Mouse (Mus musculus): ENCODE measurements at regions not wholly inside any gene's neighbourhood (a gene's known extent, or its start where the extent isn't known, plus 50 kb on each side); places are given as distances from the start of the nearest gene placed in this dataset.

DNA sequence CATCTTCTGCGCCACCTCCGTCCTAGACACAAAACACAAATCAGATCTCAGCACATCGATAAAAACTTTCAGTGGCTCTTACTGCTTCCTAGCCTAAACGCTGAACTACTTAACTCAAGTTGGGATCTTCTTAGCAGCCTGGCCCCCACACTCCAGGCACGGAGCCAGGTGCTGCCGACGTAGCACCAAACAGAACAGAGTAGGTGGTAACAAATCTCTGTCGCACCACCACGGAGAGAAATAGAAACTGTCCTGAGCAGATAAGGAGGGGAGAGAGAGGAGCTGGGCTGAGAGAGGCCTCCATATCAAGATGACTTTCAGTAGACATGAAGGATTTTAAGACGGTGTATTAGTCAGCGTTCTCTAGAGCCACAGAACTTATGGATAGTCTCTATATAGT, 360.1 kb upstream of the Trpc7 start:
- no peak overlapping the region for H3K27ac ChIP-seq (ENCODE audit: insufficient read depth, low read depth)
- no peak overlapping the region for H3K4me3 ChIP-seq (replicated peaks in 1 of 3; ENCODE audit: low read depth in 2 of 3, low read length in 2 of 3, poor library complexity in 1 of 3)
- H3K4me1 ChIP-seq (ENCODE audit: control insufficient read depth in 1 of 2, insufficient read depth in 2 of 2) = no peaks in the 10 kb centered on the region
- no peak for DNase-seq (ENCODE audit: extremely low read depth)
- H3K79me2 ChIP-seq (replicated peaks; ENCODE audit: control insufficient read depth, extremely low read depth, insufficient read depth, poor library complexity, severe bottlenecking) = no peaks in the 10 kb centered on the region
- peaks cover 85% of the 10 kb centered on the region for H3K9me3 ChIP-seq (replicated peaks; ENCODE audit: low read length)
- in situ Hi-C loops (cut with MboI; ENCODE audit: low pct_ligation_motif_present, low pct_unique_long_range_greater_than_20kb, low sequenced_read_pairs) = loop anchor here (25.0 kb wide), 1 partner anchor 444 kb away; no protein-coding TSS in a partner anchor
- no peak overlapping the region for H3K9ac ChIP-seq (ENCODE audit: insufficient read depth, low read depth)
- dilution Hi-C loops (cut with MboI; ENCODE audit: extremely low pct_ligation_motif_present, extremely low pct_unique_long_range_greater_than_20kb, low sequenced_read_pairs) = no loop called here
- no peaks in the 10 kb centered on the region for H3K27me3 ChIP-seq (replicated peaks)
- no peak for TF ChIP-seq MAX (IDR thresholded peaks at IDR 0.05; ENCODE audit: low read length)
- no peak for TF ChIP-seq MXI1 (IDR thresholded peaks at IDR 0.05; ENCODE audit: low read depth, low read length)
- TF ChIP-seq RCOR1 (conservative IDR thresholded peaks at IDR 0.05; ENCODE audit: low read depth, low read length) = no peak
- no peak for TF ChIP-seq MYC (IDR thresholded peaks at IDR 0.05; ENCODE audit: low read depth, low read length)
- TF ChIP-seq E2F4 (IDR thresholded peaks at IDR 0.05; ENCODE audit: insufficient replicate concordance, low read depth, low read length) = no peak
- TF ChIP-seq MAZ (IDR thresholded peaks at IDR 0.05; ENCODE audit: low read depth, low read length) = no peak
- H3K36me3 ChIP-seq (replicated peaks in 1 of 2; ENCODE audit: control insufficient read depth in 1 of 2, insufficient read depth in 1 of 2, low read length in 1 of 2) = no peaks in the 10 kb centered on the region
- no peak overlapping the region for H3K4me2 ChIP-seq (ENCODE audit: insufficient read depth, low read depth, poor library complexity, severe bottlenecking)

DNA sequence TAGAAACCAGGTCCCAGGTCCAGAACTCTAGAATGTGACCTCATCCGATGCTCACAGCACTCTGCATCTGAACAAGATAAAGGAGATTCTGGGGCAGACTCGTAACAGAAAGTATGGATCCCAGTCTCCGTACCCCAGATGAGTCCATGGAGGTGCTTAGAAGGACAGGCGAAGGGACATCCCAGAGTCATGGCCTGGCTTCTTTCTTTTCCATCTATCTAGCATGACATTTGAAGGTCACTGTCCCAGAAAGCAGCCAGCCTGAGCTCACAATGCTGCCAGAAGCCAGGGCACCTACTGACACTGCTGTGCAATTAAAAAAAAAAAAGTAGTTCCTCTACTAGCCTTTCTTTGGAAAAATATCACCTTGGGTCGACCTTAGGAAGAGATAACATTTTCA, 354.1 kb upstream of the Trpc7 start:
- Histone ChIP-seq H3K36me3 (replicated peaks in 1 of 2; ENCODE audit: control insufficient read depth in 1 of 2, insufficient read depth in 1 of 2, low read length in 1 of 2) (no peaks in the 10 kb centered on the region), H3K9ac (ENCODE audit: insufficient read depth, low read depth) (no peak overlapping the region), H3K4me1 (ENCODE audit: control insufficient read depth in 1 of 2, insufficient read depth in 2 of 2) (no peaks in the 10 kb centered on the region), H3K4me3 (replicated peaks in 1 of 3; ENCODE audit: low read depth in 2 of 3, low read length in 2 of 3, poor library complexity in 1 of 3) (no peak overlapping the region), H3K9me3 (replicated peaks; ENCODE audit: low read length) (peaks cover 80% of the 10 kb centered on the region), H3K79me2 (replicated peaks; ENCODE audit: control insufficient read depth, extremely low read depth, insufficient read depth, poor library complexity, severe bottlenecking) (no peaks in the 10 kb centered on the region), H3K27me3 (replicated peaks) (no peaks in the 10 kb centered on the region), H3K4me2 (ENCODE audit: insufficient read depth, low read depth, poor library complexity, severe bottlenecking) (no peak overlapping the region), H3K27ac (ENCODE audit: insufficient read depth, low read depth) (no peak overlapping the region)
- no peak for DNase-seq (ENCODE audit: extremely low read depth)
- in situ Hi-C loops (cut with MboI; ENCODE audit: low pct_ligation_motif_present, low pct_unique_long_range_greater_than_20kb, low sequenced_read_pairs) = loop anchor here (25.0 kb wide), 1 partner anchor 438 kb away; no protein-coding TSS in a partner anchor
- dilution Hi-C loops (cut with MboI; ENCODE audit: extremely low pct_ligation_motif_present, extremely low pct_unique_long_range_greater_than_20kb, low sequenced_read_pairs) = no loop called here
- TF ChIP-seq MXI1 (IDR thresholded peaks at IDR 0.05; ENCODE audit: low read depth, low read length) = no peak
- no peak for TF ChIP-seq MYC (IDR thresholded peaks at IDR 0.05; ENCODE audit: low read depth, low read length)
- TF ChIP-seq SMC3 (IDR thresholded peaks at IDR 0.05; ENCODE audit: low read depth, low read length) = no peak
- TF ChIP-seq KAT2A (IDR thresholded peaks at IDR 0.05; ENCODE audit: insufficient replicate concordance, low read length) = no peak
- TF ChIP-seq USF2 (conservative IDR thresholded peaks at IDR 0.05; ENCODE audit: low read depth, low read length) = no peak
- TF ChIP-seq ZC3H11A (IDR thresholded peaks at IDR 0.05; ENCODE audit: low read depth, low read length) = no peak
- no peak for TF ChIP-seq ETS1 (conservative IDR thresholded peaks at IDR 0.05; ENCODE audit: low read depth, low read length)
- TF ChIP-seq RCOR1 (conservative IDR thresholded peaks at IDR 0.05; ENCODE audit: low read depth, low read length) = no peak
- no peak for TF ChIP-seq UBTF (IDR thresholded peaks at IDR 0.05; ENCODE audit: low read depth, low read length)
- no peak for TF ChIP-seq MAZ (IDR thresholded peaks at IDR 0.05; ENCODE audit: low read depth, low read length)
- TF ChIP-seq POLR2AphosphoS2 (IDR thresholded peaks at IDR 0.05; ENCODE audit: low read depth, low read length) = no peak
- no peak for TF ChIP-seq CHD2 (IDR thresholded peaks at IDR 0.05; ENCODE audit: low read length)
- no peak for TF ChIP-seq IRF4 (IDR thresholded peaks at IDR 0.05; ENCODE audit: low read depth, low read length)
- TF ChIP-seq TCF12 (IDR thresholded peaks at IDR 0.05; ENCODE audit: low read depth, low read length) = no peak
- no peak for TF ChIP-seq POLR2A (IDR thresholded peaks at IDR 0.05; ENCODE audit: low read depth, low read length)
- no peak for TF ChIP-seq SIN3A (IDR thresholded peaks at IDR 0.05; ENCODE audit: low read length)
- no peak for TF ChIP-seq NRF1 (IDR thresholded peaks at IDR 0.05; ENCODE audit: low read depth, low read length)

Measured in CH12.LX (cell line).